Mouse (Mus musculus) C2C12 (cell line): Measurements from ENCODE around the gene Slc6a6. TPM values are rescaled to one million over a fixed set of nuclear protein-coding genes. Genes with fewer than 3 reads are reported as not detected.

Experiments
- H3K27me3 ChIP-seq: one replicate; pipeline ENCODE4 v1.6.1; 2011; ENCODE audit not compliant: control insufficient read depth, insufficient read depth, insufficient read length
- H3K36me3 ChIP-seq: one replicate; pipeline ENCODE4 v1.6.1; 2011; ENCODE audit not compliant: control insufficient read depth, insufficient read depth
- H3K4me3 ChIP-seq: one replicate; pipeline ENCODE4 v1.5.1; 2011; ENCODE audit warnings: mild to moderate bottlenecking, control low read depth; ENCODE audit not compliant: poor library complexity, insufficient read depth, severe bottlenecking
- H3K79me2 ChIP-seq: one replicate; pipeline ENCODE4 v1.6.1; 2011; ENCODE audit not compliant: control insufficient read depth, insufficient read depth
- H3K79me3 ChIP-seq: one replicate; pipeline ENCODE4 v1.6.1; 2011; ENCODE audit warnings: low read depth, control low read depth
- H3ac ChIP-seq: one replicate; pipeline ENCODE3; 2011; ENCODE audit warnings: low read depth; ENCODE audit not compliant: control insufficient read depth, insufficient read length
- CEBPB ChIP-seq: IDR thresholded peaks from one replicate; pipeline ENCODE4 v1.6.1; 2011; ENCODE audit warnings: low read depth, mild to moderate bottlenecking, control low read depth, moderate library complexity
- CTCF ChIP-seq: IDR thresholded peaks from one replicate; pipeline ENCODE4 v1.5.1; 2011; ENCODE audit not compliant: control insufficient read depth, insufficient read depth, insufficient read length
- FOSL1 ChIP-seq: IDR thresholded peaks from one replicate; pipeline ENCODE4 v1.8.0; 2011; ENCODE audit warnings: mild to moderate bottlenecking, low read length; ENCODE audit not compliant: poor library complexity, insufficient read depth, severe bottlenecking
- MAX ChIP-seq: IDR thresholded peaks from one replicate; pipeline ENCODE4 v1.6.1; 2011; ENCODE audit warnings: mild to moderate bottlenecking, control low read depth
- MYOD1 ChIP-seq: IDR thresholded peaks from one replicate; pipeline ENCODE4 v1.6.1; 2011; ENCODE audit warnings: low read depth; ENCODE audit not compliant: control insufficient read depth, insufficient read length
- MYOG ChIP-seq: IDR thresholded peaks from one replicate; pipeline ENCODE4 v1.6.1; 2011; ENCODE audit not compliant: control insufficient read depth, insufficient read length; ENCODE audit errors: extremely low read depth
- USF1 ChIP-seq: IDR thresholded peaks from one replicate; pipeline ENCODE4 v1.6.1; 2011; ENCODE audit warnings: low read depth, mild to moderate bottlenecking, control low read depth, moderate library complexity
- polyA plus RNA-seq: library from polyadenylated mRNA; unstranded; fragments of >200 nt; fragmentation: generic; extraction: Trizol; gene quantifications from one replicate; pipeline ENCODE4 v1.2.1, GENCODE M21; 2012; ENCODE audit warnings: missing spikeins

Slc6a6 gene
- polyA plus RNA-seq, 1 experiment = 97.0 TPM

DNA sequence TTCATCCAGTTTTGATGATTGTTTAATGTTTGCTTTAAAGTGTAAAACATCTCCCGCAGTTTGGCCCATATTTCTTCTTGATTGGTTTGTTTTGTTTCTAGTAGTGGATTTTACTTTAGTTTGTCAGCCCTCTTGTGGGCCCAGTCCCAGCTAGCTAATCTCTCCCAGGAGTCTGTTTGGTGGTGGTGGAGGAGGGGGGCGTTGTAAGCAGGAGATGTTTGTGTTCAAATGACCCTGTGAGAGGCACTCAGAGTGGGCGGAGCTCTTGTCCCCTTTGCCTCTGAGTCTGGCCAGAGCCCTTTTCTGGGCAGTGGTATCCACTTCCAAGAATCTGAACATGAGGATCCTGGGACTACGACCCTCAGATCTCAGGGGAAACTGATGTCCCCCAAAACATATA is 60.0 kb downstream of the Slc6a6 start:
- H3K36me3 ChIP-seq = peaks cover 99% of the 10 kb centered on the region
- no peaks in the 10 kb centered on the region for H3K27me3 ChIP-seq
- H3K4me3 ChIP-seq = no peak overlapping the region
- no peak overlapping the region for H3ac ChIP-seq
- no peaks in the 10 kb centered on the region for H3K79me3 ChIP-seq
- no peak for TF ChIP-seq USF1
- TF ChIP-seq FOSL1 = no peak
- no peak for TF ChIP-seq MYOG
- peaks cover 19% of the 10 kb centered on the region for H3K79me2 ChIP-seq

DNA sequence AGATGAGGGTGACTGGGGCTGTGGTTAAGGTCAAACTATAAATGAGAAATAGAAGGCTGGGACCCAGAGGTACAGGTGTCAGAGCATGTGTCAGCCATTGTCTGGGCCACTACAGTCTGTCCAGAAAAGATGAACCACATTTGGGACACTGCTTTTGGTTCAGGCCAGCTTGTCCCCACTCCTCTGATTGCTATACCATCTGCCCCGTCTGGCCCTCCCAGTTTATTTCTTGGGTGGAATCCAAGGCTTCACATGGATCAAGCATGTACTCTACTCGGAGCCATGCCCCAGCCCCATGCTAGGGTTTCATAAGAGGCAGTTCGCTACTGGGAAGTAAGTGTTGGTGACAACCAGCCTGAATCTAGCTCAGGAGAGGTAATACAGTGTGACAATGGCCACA is 61.4 kb downstream of the Slc6a6 start:
- Histone ChIP-seq H3K79me3 (no peaks in the 10 kb centered on the region), H3K36me3 (peaks cover 99% of the 10 kb centered on the region), H3K4me3 (no peak overlapping the region), H3K79me2 (peaks cover 18% of the 10 kb centered on the region), H3K27me3 (no peaks in the 10 kb centered on the region), H3ac (no peak overlapping the region)
- TF ChIP-seq CTCF (no peak), MAX (no peak), USF1 (no peak), CEBPB (no peak), FOSL1 (no peak), MYOD1 (no peak)

DNA sequence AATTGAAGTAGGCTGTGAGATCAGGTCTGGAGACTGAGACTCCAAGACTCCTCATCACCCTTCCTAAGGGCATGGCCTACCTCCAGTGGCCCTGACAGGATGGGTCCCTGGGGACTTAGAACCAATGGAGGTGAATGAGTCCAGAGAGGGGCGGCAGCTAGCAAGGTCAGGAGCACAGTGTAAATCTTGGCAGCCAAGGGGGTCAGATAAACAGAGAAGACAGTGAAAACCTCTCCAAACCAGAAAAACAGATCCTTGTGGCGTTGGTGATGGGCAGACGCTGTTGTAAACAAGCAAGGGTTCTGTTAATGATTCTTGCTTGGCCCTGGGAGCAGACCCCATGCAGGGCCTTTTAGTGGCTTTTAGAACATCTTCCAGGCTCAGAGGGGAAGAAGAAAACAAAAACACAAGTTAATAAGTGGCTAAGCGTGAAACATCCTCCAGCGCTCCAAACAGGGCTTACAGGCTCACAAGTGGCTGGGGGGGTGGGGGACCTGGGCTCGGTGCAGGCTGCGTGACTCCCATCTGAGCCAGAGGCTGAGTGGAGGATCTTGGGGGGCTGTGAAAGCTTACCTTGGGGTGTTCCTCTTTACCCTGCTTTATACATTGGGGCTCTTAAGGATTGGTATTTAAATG is 62.2 kb downstream of the Slc6a6 start:
- no peaks in the 10 kb centered on the region for H3K79me3 ChIP-seq
- no peak overlapping the region for H3K4me3 ChIP-seq
- H3K79me2 ChIP-seq = peaks cover 18% of the 10 kb centered on the region
- TF ChIP-seq CTCF = no peak
- TF ChIP-seq FOSL1 = no peak
- TF ChIP-seq CEBPB = no peak
- no peak for TF ChIP-seq MYOG
- TF ChIP-seq USF1 = no peak
- no peak for TF ChIP-seq MAX
- H3K36me3 ChIP-seq = peaks cover 99% of the 10 kb centered on the region
- no peaks in the 10 kb centered on the region for H3K27me3 ChIP-seq
- no peak overlapping the region for H3ac ChIP-seq

DNA sequence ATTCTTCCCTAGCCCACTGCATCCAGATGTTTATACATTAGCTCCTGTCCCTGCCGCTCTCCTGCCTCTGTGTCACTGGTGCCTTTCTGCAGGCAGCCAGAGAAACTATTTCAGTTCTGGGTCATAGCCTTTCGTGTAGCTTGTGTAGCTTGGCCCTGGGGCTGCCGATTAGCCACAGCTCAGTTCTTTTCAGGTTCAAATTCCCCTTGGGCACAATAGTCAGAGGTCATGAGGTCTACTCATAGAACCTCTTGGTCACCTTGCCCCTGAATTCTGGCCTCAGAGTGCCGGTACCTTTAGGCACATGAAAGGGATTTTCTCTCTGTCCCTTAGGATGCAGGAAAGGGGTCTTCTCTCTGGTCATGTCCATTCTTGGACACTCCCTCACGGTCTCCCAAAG is 62.9 kb downstream of the Slc6a6 start:
- no peak overlapping the region for H3K4me3 ChIP-seq
- H3K27me3 ChIP-seq = no peaks in the 10 kb centered on the region
- no peak overlapping the region for H3ac ChIP-seq
- TF ChIP-seq MYOG = no peak
- no peak for TF ChIP-seq MAX
- TF ChIP-seq CEBPB = no peak
- no peak for TF ChIP-seq MYOD1
- no peak for TF ChIP-seq FOSL1
- no peak for TF ChIP-seq CTCF
- no peak for TF ChIP-seq USF1
- no peaks in the 10 kb centered on the region for H3K79me3 ChIP-seq
- H3K36me3 ChIP-seq = peaks cover 99% of the 10 kb centered on the region
- H3K79me2 ChIP-seq = peaks cover 11% of the 10 kb centered on the region

DNA sequence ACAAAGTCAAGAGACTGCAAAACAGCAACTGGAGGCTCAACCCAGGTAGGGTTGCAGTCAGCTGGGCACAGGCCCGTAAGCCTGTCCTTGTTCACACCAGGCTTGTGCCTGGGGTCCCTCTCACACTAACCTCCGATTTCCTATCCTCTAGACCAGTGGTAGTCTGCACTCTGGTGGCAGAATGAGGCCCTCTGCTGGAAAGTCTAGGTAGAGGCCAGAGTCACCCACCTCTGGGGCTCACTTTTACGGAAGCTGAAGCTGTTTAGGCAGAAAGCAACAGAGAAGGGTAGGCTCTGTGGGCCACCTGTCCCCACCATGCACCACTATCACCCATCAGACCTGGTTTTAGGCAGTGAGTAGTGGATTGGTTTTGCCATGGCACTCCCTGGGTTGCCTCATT is 67.1 kb downstream of the Slc6a6 start:
- no peaks in the 10 kb centered on the region for H3K27me3 ChIP-seq
- no peak overlapping the region for H3ac ChIP-seq
- H3K79me2 ChIP-seq = no peaks in the 10 kb centered on the region
- no peaks in the 10 kb centered on the region for H3K79me3 ChIP-seq
- H3K4me3 ChIP-seq = no peak overlapping the region
- peaks cover 95% of the 10 kb centered on the region for H3K36me3 ChIP-seq
- no peak for TF ChIP-seq CEBPB
- TF ChIP-seq MYOG = no peak
- no peak for TF ChIP-seq FOSL1
- no peak for TF ChIP-seq CTCF
- no peak for TF ChIP-seq MYOD1
- TF ChIP-seq MAX = no peak
- TF ChIP-seq USF1 = no peak

DNA sequence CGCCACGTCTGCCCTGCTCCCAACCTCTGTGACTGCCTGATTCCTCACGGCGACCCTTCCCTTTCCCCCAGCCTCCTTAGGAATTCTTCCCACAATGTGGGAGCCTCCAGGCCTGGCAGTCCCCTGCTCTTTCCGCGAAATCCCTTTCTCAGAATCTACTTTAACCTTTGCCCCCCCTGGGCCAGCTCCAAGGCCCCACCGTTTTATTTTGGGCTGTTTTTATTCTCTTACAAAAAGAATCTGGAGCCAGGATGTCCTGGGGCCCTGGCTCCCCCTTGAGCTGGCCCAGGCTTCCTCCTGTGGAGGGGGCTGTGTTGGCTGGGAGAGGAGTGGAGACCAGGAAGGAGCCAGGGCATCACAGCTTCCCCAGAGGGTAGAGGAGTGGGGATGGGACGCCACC is 69.0 kb downstream of the Slc6a6 start:
- H3K4me3 ChIP-seq = no peak overlapping the region
- H3K36me3 ChIP-seq = peaks cover 93% of the 10 kb centered on the region
- H3K79me2 ChIP-seq = no peaks in the 10 kb centered on the region
- no peak for TF ChIP-seq MAX
- no peak for TF ChIP-seq FOSL1
- TF ChIP-seq USF1 = no peak
- TF ChIP-seq CTCF = no peak
- no peak for TF ChIP-seq MYOG
- TF ChIP-seq CEBPB = no peak
- H3K79me3 ChIP-seq = no peaks in the 10 kb centered on the region
- H3ac ChIP-seq = no peak overlapping the region
- H3K27me3 ChIP-seq = no peaks in the 10 kb centered on the region
